Mouse (Mus musculus): ENCODE measurements at regions not wholly inside any gene's neighbourhood (a gene's known extent, or its start where the extent isn't known, plus 50 kb on each side); places are given as distances from the start of the nearest gene placed in this dataset.

DNA sequence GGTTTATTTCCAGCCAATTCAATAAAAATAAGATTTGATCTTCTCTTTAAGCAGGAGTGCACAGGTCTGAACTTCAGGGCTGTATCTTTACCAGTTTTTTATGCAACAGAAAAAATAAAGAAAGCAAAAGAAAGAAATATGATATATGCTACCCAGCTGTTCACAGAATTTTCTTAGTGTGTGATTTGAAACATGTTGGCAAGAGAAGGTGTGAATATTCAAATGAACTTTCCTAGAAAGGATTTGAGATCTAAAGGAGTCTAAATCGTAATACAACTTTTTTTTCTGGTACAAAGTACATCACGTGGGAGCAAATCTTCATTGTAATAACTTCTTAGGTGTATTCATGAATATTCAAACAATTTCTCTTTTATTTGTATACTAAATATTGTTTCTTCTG lies 2905.1 kb upstream of the Gm12353 start:
- no peak for TF ChIP-seq CTCF (IDR thresholded peaks at IDR 0.05; ENCODE audit: control insufficient read depth, insufficient read depth, low read length)
- TF ChIP-seq POLR2A (IDR thresholded peaks at IDR 0.05; ENCODE audit: borderline replicate concordance, control insufficient read depth, low read depth, low read length), result no peak
